Mouse (Mus musculus) limb, embryonic 12.5 days (tissue): Measurements from ENCODE around the gene Serpinf1. TPM values are rescaled to one million over a fixed set of nuclear protein-coding genes. Genes with fewer than 3 reads are reported as not detected.

Experiments
- ATAC-seq: fragments of 200-750 bp; cut with Nextera tagmentation; 2 replicates; pipeline ENCODE4 v1.8.0; 2017; ENCODE audit warnings: low read depth, moderate TSS enrichment; ENCODE audit not compliant: insufficient number of reproducible peaks, insufficient read depth, low FRiP score, low TSS enrichment
- H3K27ac ChIP-seq: fragments of 300-500 bp; sonication (generic); 2 replicates; pipeline ENCODE4 v1.5.1; 2016; ENCODE audit warnings: mild to moderate bottlenecking, moderate library complexity
- H3K27me3 ChIP-seq: fragments of 300-500 bp; sonication (generic); 2 replicates; pipeline ENCODE4 v1.6.1; 2016; ENCODE audit warnings: mild to moderate bottlenecking, moderate library complexity
- H3K36me3 ChIP-seq: fragments of 300-500 bp; sonication (generic); 2 replicates; pipeline ENCODE4 v1.6.1; 2016; ENCODE audit warnings: mild to moderate bottlenecking, moderate library complexity
- H3K4me1 ChIP-seq: fragments of 300-500 bp; sonication (generic); replicated peaks from 2 replicates; pipeline ENCODE4 v1.6.1; 2016
- H3K4me2 ChIP-seq: fragments of 300-500 bp; sonication (generic); 2 replicates; pipeline ENCODE4 v1.6.1; 2016; ENCODE audit warnings: mild to moderate bottlenecking, moderate library complexity
- H3K4me3 ChIP-seq: fragments of 300-500 bp; sonication (generic); replicated peaks from 2 replicates; pipeline ENCODE4 v1.5.1; 2016; ENCODE audit warnings: mild to moderate bottlenecking
- H3K9ac ChIP-seq: fragments of 300-500 bp; sonication (generic); replicated peaks from 2 replicates; pipeline ENCODE4 v1.6.1; 2016; ENCODE audit warnings: mild to moderate bottlenecking, moderate library complexity
- H3K9me3 ChIP-seq: fragments of 300-500 bp; sonication (generic); 2 replicates; pipeline ENCODE4 v1.6.1; 2016; ENCODE audit warnings: mild to moderate bottlenecking, moderate library complexity
- WGBS: fragments of 180-500 bp; shearing (Covaris S2); methylation state at CpG from one replicate; pipeline ENCODE4 v1.1.7; 2016; 5-methylcytosine and 5-hydroxymethylcytosine counted together
- polyA plus RNA-seq: library from polyadenylated mRNA; unstranded; fragments of >200 nt; fragmentation: Nextera tagmentation; extraction: Ambion mirVana; gene quantifications from 2 replicates; pipeline ENCODE4 v1.2.1, GENCODE M21; 2016

Serpinf1 gene
- 177 and 181 TPM in 2 replicates for polyA plus RNA-seq

DNA sequence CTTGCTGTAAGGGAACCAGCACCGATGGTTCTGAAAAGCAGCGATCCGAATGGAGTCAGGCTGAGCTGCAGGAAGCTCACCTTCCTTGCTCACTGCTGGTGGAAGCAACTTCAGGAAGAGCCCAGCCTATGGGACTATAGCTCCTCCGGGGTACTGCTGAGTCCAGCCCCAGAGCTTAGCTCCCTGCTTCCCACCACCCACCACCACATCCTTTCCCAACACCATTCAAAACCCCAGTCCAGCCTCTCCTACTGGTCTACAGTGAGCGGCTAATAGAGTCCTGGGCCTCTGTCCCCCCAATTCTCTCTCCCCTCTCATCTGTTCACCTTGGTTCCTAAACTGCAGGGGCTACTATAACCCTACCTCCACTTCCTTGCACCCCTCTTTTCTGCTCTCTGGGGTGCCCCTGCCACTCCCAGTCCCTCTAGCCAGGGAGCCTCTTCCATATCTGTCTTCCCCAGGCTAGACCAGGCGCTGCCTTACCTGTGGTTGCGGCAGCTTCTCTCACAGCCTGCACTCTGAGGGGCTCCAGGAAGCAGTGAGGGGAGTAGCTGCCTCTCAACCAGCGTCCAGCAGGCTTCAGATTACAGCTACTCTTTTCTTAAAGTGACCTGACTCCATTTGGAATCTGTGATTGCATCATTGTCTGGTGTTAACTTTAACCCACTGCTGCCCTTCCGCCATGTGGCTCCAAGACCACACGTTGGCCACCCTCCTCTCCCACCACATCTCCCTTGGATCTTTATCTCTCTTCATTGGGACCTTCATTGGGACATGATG, at the start of gene Serpinf1:
Gene Serpinf1, minus strand, starts transcription at position 689 of the 780 bp plus-strand sequence.
- ATAC-seq, result peak; percentile 53
- WGBS, result 21% methylated on average over 10 of the region's 10 CpGs
- no peaks in the 10 kb centered on the region for H3K9me3 ChIP-seq

DNA sequence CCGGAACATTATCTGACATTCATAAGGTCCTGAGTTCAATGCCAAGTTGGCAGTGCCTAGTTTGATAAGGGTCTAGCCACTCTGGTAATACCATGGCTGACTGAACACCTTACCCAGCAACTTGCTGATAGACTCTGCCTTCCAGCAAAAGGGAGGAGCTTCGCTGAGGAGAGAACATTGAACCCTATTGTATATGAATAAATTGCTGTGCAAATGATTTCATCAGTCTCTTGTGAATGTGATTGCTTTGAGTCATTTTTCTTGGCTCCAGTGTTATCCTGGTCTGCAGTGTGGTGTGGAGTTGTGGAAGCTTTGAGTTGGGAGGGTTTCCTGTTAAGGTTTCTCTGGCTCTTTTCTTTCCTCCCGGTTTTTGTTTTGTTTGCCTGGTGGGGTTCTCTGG, 48.2 kb upstream of the Serpinf1 start:
- H3K4me2 ChIP-seq, result no peak overlapping the region
- no peak overlapping the region for H3K9ac ChIP-seq
- H3K36me3 ChIP-seq, result 0 out of 2 replicates have a peak, but pooled peaks cover under 1% of the 10 kb centered on the region
- 86% methylated on average over 3 of the region's 3 CpGs for whole genome bisulfite sequencing
- ATAC-seq, result no peak
- no peak overlapping the region for H3K27ac ChIP-seq
- peaks cover 12% of the 10 kb centered on the region for H3K4me1 ChIP-seq
- no peaks in the 10 kb centered on the region for H3K27me3 ChIP-seq
- H3K4me3 ChIP-seq, result no peak overlapping the region
- H3K9me3 ChIP-seq, result no peaks in the 10 kb centered on the region

More for the DNA sequence above, at the start of gene Serpinf1:
- Histone ChIP-seq H3K9ac (peak within 1 kb of the TSS; percentile 54), H3K27ac (peak within 1 kb of the TSS; percentile 76), H3K27me3 (no peaks in the 10 kb centered on the region), H3K36me3 (peaks cover 6% of the 10 kb centered on the region; the same call in 1 of the 2 replicates), H3K4me2 (peak within 1 kb of the TSS; percentile 68), H3K4me3 (peak within 1 kb of the TSS; percentile 47), H3K4me1 (peaks cover 18% of the 10 kb centered on the region)

DNA sequence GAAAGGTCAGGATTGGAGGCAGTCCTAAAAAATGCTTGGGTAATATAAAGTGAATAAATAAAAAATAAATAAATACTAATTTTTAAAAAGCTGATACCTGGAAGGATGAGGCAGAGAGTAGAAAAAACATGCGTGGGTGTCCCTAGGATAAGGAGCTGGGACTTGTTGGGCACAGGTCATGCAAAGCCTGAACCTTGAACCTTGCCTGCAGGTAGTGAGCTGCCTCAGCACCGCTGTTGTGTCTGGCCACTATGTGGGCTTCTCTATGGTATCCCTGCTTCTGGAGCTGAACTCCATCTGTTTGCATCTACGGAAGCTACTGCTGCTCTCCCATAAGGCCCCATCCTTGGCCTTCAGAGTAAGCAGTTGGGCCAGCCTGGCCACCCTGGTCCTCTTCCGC, 46.8 kb upstream of the Serpinf1 start:
- Histone ChIP-seq H3K4me2 (no peak overlapping the region), H3K4me1 (peaks cover 12% of the 10 kb centered on the region), H3K36me3 (peaks cover 7% of the 10 kb centered on the region; the same call in 1 of the 2 replicates), H3K27me3 (no peaks in the 10 kb centered on the region), H3K4me3 (no peak overlapping the region), H3K9me3 (no peaks in the 10 kb centered on the region), H3K9ac (no peak overlapping the region), H3K27ac (no peak overlapping the region)
- WGBS, result 91% methylated on average over 4 of the region's 4 CpGs
- no peak for ATAC-seq

DNA sequence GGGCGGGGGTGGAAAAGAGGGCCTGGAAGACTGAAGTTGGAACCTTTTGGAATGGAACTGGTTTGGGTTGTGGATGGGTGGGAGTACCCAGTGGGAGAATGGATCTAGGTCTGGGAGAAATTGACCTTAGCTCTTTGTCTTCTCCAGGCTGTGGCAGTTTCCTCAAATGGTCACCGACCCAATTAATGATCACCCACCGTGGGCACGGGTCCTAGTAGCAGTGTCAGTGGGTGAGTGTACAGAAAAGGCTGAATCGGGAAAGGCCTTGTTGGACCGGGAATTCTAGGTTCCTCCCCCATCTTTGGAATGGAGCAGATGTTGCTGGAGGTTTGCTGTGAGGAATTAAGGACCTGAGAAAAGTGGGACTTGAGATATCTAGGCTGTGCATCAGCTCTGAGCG, 45.9 kb upstream of the Serpinf1 start:
- Histone ChIP-seq H3K9ac (peak overlapping the region; percentile 66), H3K27me3 (no peaks in the 10 kb centered on the region), H3K36me3 (peaks cover 7% of the 10 kb centered on the region; the same call in 1 of the 2 replicates), H3K9me3 (no peaks in the 10 kb centered on the region), H3K4me3 (peak overlapping the region; percentile 42), H3K4me2 (peak overlapping the region; percentile 67), H3K4me1 (peaks cover 16% of the 10 kb centered on the region), H3K27ac (no peak overlapping the region)
- no peak for ATAC-seq
- WGBS, result 65% methylated on average over 7 of the region's 7 CpGs

DNA sequence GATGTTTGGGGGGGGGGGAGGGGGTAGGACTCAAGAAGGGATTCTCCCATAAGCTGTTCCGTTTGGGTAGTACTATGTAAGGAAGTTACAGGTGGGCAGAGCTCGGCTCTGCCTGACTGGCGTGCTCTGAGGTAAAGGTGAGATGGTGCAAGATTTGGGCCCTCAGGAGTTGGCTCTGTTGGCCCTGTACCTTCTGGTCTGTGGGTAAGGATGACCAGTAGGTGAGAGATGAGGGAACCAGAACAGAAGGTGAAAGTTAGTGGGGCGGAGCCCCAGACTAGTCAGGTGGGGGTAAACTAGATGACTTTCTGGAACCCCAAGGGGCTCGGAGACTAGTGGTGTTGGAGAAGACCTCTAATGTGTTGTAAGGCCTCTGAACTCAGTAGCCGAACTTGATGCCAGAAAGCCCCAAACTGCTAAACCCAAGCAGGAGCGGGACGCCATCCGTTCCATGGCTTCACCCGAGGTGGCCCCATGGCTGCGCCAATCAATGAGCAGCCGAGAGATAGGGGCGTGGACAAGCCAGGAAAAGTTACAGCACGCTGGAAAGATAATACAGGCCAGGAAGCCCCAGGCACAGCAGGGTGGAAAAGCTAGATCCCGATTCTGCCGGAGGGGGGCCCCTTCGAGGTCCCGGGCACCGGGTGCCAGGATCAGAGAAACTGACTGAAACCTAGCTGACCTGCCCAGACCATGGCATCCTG, 45.2 kb upstream of the Serpinf1 start:
- H3K4me2 ChIP-seq, result peak overlapping the region; percentile 67
- 16% methylated on average over 19 of the region's 19 CpGs for WGBS
- H3K4me3 ChIP-seq, result peak overlapping the region; percentile 42
- H3K36me3 ChIP-seq, result peaks cover 7% of the 10 kb centered on the region; the same call in 1 of the 2 replicates
- H3K27me3 ChIP-seq, result no peaks in the 10 kb centered on the region
- ATAC-seq, result peak; percentile 74; the same call in 1 of the 2 replicates
- no peak overlapping the region for H3K27ac ChIP-seq
- no peaks in the 10 kb centered on the region for H3K9me3 ChIP-seq
- H3K9ac ChIP-seq, result peak overlapping the region; percentile 66
- H3K4me1 ChIP-seq, result peaks cover 24% of the 10 kb centered on the region

DNA sequence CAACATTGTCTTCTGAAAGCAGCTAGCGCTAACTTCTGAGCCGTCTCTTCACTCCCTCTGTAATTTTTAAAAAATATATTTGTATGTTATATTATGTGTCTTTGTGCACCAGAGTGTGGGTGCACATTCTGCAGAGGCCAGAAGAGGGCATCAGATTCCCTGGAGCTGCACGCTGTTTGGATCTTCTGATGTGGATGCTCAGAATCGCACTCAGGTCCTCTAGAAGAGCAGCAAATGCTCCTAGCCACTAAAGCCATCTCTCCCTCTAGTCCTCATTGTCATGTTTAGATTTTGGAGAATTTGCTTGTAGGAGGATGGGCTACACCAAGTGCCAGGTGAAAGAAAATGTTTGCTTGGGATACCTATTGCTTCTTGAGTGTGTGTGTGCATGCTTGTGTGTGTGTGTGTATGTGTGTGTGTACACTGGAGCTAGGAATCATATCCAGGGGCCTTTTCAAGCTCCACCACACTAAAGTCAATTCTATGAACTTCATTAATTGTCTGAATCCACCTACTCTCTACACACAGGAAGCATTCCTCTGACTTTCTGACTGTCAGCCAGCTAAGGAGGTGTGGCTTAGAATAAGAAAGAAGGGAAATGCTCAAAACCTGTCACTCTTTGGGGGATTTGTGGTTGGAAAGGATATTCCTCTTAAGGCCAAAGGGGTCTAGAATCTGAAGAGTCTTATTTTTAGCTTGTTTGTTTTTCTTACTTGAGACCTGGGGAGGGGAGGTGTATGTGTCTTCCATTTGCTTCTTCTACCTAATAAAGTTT, 44.4 kb upstream of the Serpinf1 start:
- no peak overlapping the region for H3K4me3 ChIP-seq
- H3K27ac ChIP-seq, result no peak overlapping the region
- no peak overlapping the region for H3K4me2 ChIP-seq
- H3K9me3 ChIP-seq, result no peaks in the 10 kb centered on the region
- peaks cover 31% of the 10 kb centered on the region for H3K4me1 ChIP-seq
- WGBS, result 96% methylated on average over 4 of the region's 4 CpGs
- H3K9ac ChIP-seq, result no peak overlapping the region
- H3K36me3 ChIP-seq, result peaks cover 7% of the 10 kb centered on the region; the same call in 1 of the 2 replicates
- H3K27me3 ChIP-seq, result no peaks in the 10 kb centered on the region
- no peak for ATAC-seq

DNA sequence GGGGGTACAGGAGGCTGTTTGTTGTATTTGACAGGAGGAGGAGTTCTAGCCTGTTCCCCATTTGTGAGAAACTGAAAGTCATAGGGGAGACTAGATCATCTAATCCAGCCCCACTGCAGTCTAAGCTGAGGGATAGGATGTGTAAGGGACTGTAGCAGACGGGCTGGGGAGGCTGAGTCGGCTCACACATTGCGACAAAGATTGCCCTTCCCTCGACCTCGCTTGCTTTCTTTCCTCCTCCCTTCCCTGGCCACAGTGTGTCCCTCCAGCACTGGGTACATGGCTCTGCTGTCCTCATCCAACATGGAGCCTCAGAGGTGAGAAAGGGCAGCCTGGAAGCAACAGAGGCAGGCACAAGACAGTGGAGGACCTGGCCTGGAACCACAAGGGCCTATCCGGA, 42.5 kb upstream of the Serpinf1 start:
- Histone ChIP-seq H3K4me1 (peaks cover 40% of the 10 kb centered on the region), H3K27ac (no peak overlapping the region), H3K27me3 (no peaks in the 10 kb centered on the region), H3K4me2 (no peak overlapping the region), H3K9me3 (no peaks in the 10 kb centered on the region), H3K4me3 (no peak overlapping the region), H3K36me3 (peaks cover 7% of the 10 kb centered on the region; the same call in 1 of the 2 replicates), H3K9ac (no peak overlapping the region; the same call in 1 of the 2 replicates)
- no peak for ATAC-seq
- 88% methylated on average over 6 of the region's 6 CpGs for WGBS

DNA sequence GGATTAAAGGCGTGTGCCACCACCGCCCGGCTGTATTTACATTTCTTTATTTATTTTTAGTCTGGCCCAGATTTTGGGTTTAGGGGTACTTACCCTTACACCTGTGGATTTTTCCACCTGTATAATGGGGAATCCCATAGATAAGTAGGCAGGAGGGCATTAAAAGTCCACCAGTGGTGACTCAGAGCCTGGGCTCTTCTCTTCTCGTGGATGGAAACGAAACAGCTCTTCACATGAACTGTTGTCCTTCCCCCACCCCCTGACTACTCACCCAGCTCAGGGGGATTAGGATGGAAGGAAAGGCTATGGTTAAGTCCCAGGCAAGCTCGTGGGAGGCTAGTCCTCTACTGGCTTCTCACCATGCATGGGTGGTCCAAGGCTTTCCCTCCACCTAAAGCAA, 41.9 kb upstream of the Serpinf1 start:
- Histone ChIP-seq H3K27ac (no peak overlapping the region), H3K4me1 (peaks cover 46% of the 10 kb centered on the region), H3K4me2 (no peak overlapping the region), H3K27me3 (no peaks in the 10 kb centered on the region), H3K9me3 (no peaks in the 10 kb centered on the region), H3K36me3 (peaks cover 7% of the 10 kb centered on the region; the same call in 1 of the 2 replicates), H3K4me3 (no peak overlapping the region), H3K9ac (no peak overlapping the region)
- WGBS, result 87% methylated on average over 6 of the region's 6 CpGs
- no peak for ATAC-seq

DNA sequence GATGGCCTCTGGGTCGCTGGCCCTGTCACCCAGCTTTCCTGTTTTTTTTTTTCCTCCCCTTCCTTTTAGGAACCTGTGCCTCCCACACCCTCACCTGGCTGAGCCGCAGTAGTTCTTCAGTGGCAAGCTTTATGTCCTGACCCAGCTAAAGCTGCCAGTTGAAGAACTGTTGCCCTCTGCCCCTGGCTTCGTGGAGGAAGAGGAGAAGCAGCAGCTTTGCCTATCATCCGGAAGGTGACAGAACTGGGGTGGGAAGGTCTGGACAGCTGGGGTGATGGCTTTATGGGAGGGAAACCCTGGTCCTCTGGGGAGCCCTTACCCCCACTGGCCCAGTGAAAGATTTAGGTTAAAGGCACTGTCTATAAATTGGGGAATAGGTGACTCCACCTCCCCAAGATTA, 41.1 kb upstream of the Serpinf1 start:
- Histone ChIP-seq H3K4me3 (no peak overlapping the region), H3K4me1 (peaks cover 48% of the 10 kb centered on the region), H3K9ac (no peak overlapping the region), H3K27ac (peak overlapping the region; percentile 66), H3K36me3 (peaks cover 7% of the 10 kb centered on the region; the same call in 1 of the 2 replicates), H3K4me2 (peak overlapping the region; percentile 96), H3K27me3 (no peaks in the 10 kb centered on the region), H3K9me3 (no peaks in the 10 kb centered on the region)
- 48% methylated on average over 4 of the region's 4 CpGs for WGBS
- ATAC-seq, result no peak

DNA sequence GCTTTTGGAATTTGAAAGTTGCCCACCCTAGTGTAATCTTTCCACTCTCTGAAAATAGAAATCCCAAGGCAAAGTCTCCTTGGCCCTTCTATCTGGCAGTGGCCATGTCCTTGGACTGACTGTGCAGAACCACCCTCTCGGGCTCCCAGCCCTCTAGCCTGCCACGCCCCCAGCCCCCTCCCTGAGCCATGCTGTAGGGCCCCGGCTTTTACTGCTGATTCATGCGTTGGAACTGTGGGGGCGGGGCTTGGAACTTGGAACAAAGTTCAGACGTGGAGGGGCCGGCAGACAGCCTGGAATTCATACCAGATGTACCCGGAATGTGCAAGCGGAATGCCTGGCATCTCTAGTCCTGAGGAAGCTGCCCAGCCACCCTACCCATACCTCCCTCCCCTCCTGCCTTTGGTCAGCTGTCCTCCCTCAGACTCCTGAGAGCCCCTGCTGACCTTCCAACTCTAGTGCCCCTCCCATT, 40.4 kb upstream of the Serpinf1 start:
- H3K36me3 ChIP-seq, result peaks cover 7% of the 10 kb centered on the region; the same call in 1 of the 2 replicates
- H3K9me3 ChIP-seq, result no peaks in the 10 kb centered on the region
- peak; percentile 33; the same call in 1 of the 2 replicates for ATAC-seq
- H3K27me3 ChIP-seq, result no peaks in the 10 kb centered on the region
- H3K4me3 ChIP-seq, result peak overlapping the region; percentile 69
- peak overlapping the region; percentile 66 for H3K27ac ChIP-seq
- H3K4me2 ChIP-seq, result peak overlapping the region; percentile 96
- peaks cover 42% of the 10 kb centered on the region for H3K4me1 ChIP-seq
- peak overlapping the region; percentile 65; the same call in 1 of the 2 replicates for H3K9ac ChIP-seq
- WGBS, result 0% methylated on average over 9 of the region's 9 CpGs
